Mouse (Mus musculus) adipose tissue, adult 10 weeks (tissue): ENCODE data around the gene Map6d1. TPM values are rescaled to one million over a fixed set of nuclear protein-coding genes. Genes with fewer than 3 reads are reported as not detected.

ENCODE experiments used
- polyA plus RNA-seq: library from polyadenylated mRNA; stranded (reverse); fragments of 350-450 nt; fragmentation: Illumina TruSeq; extraction: RNeasy Lipid Tissue Mini Kit (QIAGEN cat#74804); gene quantifications from one replicate; pipeline ENCODE4 v1.2.3, GENCODE M21; 2014; ENCODE audit warnings: low read depth, low replicate concordance

Gene Map6d1
- 0.09 TPM for polyA plus RNA-seq

DNA sequence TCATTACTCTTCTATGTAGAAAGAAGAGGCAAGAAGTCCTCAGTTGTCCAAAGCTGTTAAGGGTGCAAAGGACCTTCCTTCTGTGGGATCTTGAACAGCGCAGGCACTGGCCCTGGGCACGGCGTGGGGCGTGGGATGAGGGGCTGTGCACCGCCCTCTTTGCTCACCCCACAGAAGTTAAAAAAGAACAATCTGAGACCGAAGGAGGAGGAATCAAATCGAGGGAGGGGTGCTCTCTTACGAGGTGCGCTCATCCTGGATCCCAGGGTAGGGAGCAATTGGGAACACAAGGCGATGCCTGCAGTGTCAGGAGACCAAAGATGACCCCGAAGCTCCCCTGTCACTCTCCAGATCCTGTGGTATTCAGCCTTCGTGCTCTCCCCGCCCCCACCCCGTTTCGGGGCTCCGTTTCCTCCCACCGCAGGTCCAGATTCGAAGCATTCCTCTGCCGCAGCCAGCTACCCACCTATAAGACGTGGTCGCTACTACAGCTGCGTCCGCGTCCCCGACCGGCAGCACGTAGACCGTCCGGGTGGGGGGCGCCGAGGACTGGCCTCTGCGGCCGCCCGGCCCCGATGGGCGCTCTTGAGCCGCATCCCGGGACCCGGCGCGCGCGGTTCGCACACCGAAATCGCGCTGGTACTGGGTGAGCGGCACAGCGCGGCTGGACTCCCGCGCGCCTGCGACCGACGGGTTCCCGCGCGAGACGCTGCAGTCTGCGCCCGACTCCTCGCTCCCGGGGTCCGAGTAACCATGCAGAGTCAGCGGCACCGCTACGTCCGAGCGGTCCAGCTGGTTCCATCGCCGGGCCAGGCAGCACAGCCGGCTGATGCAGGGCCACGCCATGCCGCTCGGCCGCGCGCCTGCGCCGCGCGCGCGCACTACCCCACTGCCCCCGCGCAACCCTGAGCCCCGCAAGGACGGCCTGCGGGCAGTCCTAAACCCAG lies at the start of gene Map6d1:
Gene Map6d1 (minus strand): TSS at position 891 of the 947 bp plus-strand sequence.

Other genes with a start within 250 kb of the Map6d1 start
- gene Klhl24, start 143.8 kb downstream of the Map6d1 start, polyA plus RNA-seq = 28.8 TPM
- gene Yeats2, start 100.3 kb downstream of the Map6d1 start, polyA plus RNA-seq = 27.6 TPM
- gene Parl, start 61.0 kb upstream of the Map6d1 start, polyA plus RNA-seq = 56.0 TPM
- 1.8 TPM for gene Cyp2ab1, start 84.0 kb upstream of the Map6d1 start, polyA plus RNA-seq
- gene Abcc5, start 185.0 kb upstream of the Map6d1 start, polyA plus RNA-seq = 55.7 TPM